Mouse (Mus musculus) myocyte (in vitro differentiated cells): ENCODE data around the gene Psmc3ip. TPM values are rescaled to one million over a fixed set of nuclear protein-coding genes. Genes with fewer than 3 reads are reported as not detected.
A peak's percentile ranks its signal among the peaks of the same experiment; 100 is the strongest.

Source experiments
- H3K27me3 ChIP-seq: one replicate; pipeline ENCODE4 v1.6.1; 2011; ENCODE audit not compliant: control insufficient read depth, insufficient read depth, insufficient read length
- H3K36me3 ChIP-seq: one replicate; pipeline ENCODE4 v1.6.1; 2011; ENCODE audit not compliant: control insufficient read depth, insufficient read depth
- H3K4me2 ChIP-seq: one replicate; pipeline ENCODE4 v1.6.1; 2011; ENCODE audit warnings: low read depth, control low read depth
- H3K4me3 ChIP-seq: one replicate; pipeline ENCODE4 v1.5.1; 2011; ENCODE audit warnings: mild to moderate bottlenecking, control low read depth, moderate library complexity
- H3K79me2 ChIP-seq: one replicate; pipeline ENCODE4 v1.6.1; 2011; ENCODE audit not compliant: control insufficient read depth, insufficient read depth
- H3ac ChIP-seq: one replicate; pipeline ENCODE4 v1.6.1; 2011; ENCODE audit not compliant: control insufficient read depth, insufficient read length
- CEBPB ChIP-seq: IDR thresholded peaks from 2 replicates; pipeline ENCODE4 v1.6.1; 2011; ENCODE audit warnings: mild to moderate bottlenecking, moderate library complexity; ENCODE audit not compliant: poor library complexity, insufficient read depth, severe bottlenecking
- E2F4 ChIP-seq: IDR thresholded peaks from one replicate; pipeline ENCODE4 v1.6.1; 2011; ENCODE audit warnings: mild to moderate bottlenecking, control low read depth, moderate library complexity; ENCODE audit not compliant: insufficient read depth
- MAX ChIP-seq: IDR thresholded peaks from one replicate; pipeline ENCODE4 v1.6.1; 2011; ENCODE audit warnings: low read depth, mild to moderate bottlenecking, control low read depth
- MYOD1 ChIP-seq, 3 experiments: IDR thresholded peaks; one replicate each; pipeline ENCODE4 v1.6.1; 2011; ENCODE audit warnings: control low read depth in 2 of 3, low read depth in 2 of 3, mild to moderate bottlenecking in 2 of 3, moderate library complexity in 1 of 3; ENCODE audit not compliant: insufficient read length in 2 of 3, control insufficient read depth in 1 of 3
- MYOG ChIP-seq, 3 experiments: IDR thresholded peaks; one replicate each; pipeline ENCODE4 v1.6.1; 2011; ENCODE audit warnings: control low read depth in 2 of 3, low read depth in 2 of 3, mild to moderate bottlenecking in 2 of 3; ENCODE audit not compliant: insufficient read length in 2 of 3, control insufficient read depth in 1 of 3, insufficient read depth in 1 of 3
- POLR2A ChIP-seq: IDR thresholded peaks from one replicate; pipeline ENCODE4 v1.6.1; 2011; ENCODE audit warnings: low read depth, mild to moderate bottlenecking, control low read depth, moderate library complexity; ENCODE audit not compliant: insufficient read length
- POLR2AphosphoS2 ChIP-seq: IDR thresholded peaks from one replicate; pipeline ENCODE4 v1.6.1; 2011; ENCODE audit warnings: low read depth, control low read depth; ENCODE audit not compliant: insufficient read length
- REST ChIP-seq: IDR thresholded peaks from one replicate; pipeline ENCODE4 v1.6.1; 2011; ENCODE audit warnings: mild to moderate bottlenecking, control low read depth, moderate library complexity; ENCODE audit not compliant: insufficient read depth, insufficient read length
- SRF ChIP-seq: IDR thresholded peaks from one replicate; pipeline ENCODE4 v1.6.1; 2011; ENCODE audit warnings: low read depth; ENCODE audit not compliant: control insufficient read depth, insufficient read length
- TCF12 ChIP-seq: IDR thresholded peaks from one replicate; pipeline ENCODE4 v1.6.1; 2011; ENCODE audit warnings: mild to moderate bottlenecking, control low read depth; ENCODE audit not compliant: poor library complexity, insufficient read depth, severe bottlenecking
- TCF3 ChIP-seq: IDR thresholded peaks from one replicate; pipeline ENCODE4 v1.6.1; 2011; ENCODE audit warnings: low read depth, control low read depth; ENCODE audit not compliant: insufficient read length
- USF1 ChIP-seq: IDR thresholded peaks from one replicate; pipeline ENCODE4 v1.6.1; 2011; ENCODE audit warnings: low read depth, mild to moderate bottlenecking, control low read depth, moderate library complexity
- polyA plus RNA-seq: library from polyadenylated mRNA; unstranded; fragments of >200 nt; fragmentation: generic; extraction: Trizol; gene quantifications from one replicate; pipeline ENCODE4 v1.2.1, GENCODE M21; 2012; ENCODE audit warnings: missing spikeins

Gene Psmc3ip
- polyA plus RNA-seq, 1 experiment, result 7.1 TPM

DNA sequence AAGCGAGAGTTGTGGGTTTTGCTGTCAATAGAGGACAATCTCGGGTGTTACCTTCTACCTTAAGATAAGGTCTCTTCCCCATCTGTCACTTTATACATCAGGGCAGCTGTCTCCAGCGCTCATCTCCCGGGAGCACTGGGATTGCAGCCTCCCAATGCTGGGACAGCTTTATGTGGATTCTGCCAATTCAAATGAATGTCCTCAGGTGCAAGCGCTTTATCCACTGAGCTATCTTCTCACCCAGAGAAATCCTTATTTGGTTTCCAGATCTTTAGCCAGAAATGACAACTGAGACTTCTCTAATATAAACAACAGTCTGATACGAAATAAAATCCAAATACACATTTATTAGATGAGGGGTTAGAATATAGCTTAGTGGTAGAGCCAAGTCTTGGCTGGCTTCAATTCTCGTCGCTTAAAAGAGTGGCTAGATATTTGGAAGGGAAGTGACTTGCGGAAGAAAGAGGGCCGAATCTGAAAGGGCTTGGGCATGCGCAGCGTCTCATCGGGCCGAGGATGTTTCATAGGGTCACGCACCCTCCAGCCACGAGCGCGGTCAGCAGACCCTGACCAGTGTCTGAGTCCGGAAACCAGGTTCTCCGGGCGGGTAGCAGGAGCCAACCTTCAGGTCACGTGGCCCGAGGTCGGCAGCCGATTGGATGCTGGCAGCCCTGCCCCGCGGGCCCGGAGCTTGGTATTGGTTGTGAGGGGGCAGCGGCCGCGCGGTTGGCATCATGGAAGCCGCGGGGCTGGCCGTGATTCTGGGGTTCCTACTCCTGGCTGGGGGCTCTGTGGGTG is 25.6 kb downstream of the Psmc3ip start, which contains the start of gene Naglu:
Gene Naglu (plus strand): TSS at position 622 of the 798 bp plus-strand sequence.
- H3K27me3 ChIP-seq, result no peaks in the 10 kb centered on the region
- no peaks in the 10 kb centered on the region for H3K36me3 ChIP-seq
- peak within 1 kb of the TSS; percentile 38 for H3K4me3 ChIP-seq
- H3K4me2 ChIP-seq, result peak within 1 kb of the TSS; percentile 89
- TF ChIP-seq REST, result no peak
- TF ChIP-seq SRF, result peak; percentile 9
- no peak for TF ChIP-seq TCF3
- TF ChIP-seq TCF12, result no peak
- TF ChIP-seq POLR2A, result peak; percentile 85
- no peak for TF ChIP-seq MAX
- TF ChIP-seq MYOD1 (IDR thresholded peaks at IDR 0.05; ENCODE audit: control insufficient read depth in 1 of 3, insufficient read length in 2 of 3, low read depth in 2 of 3), result peak in 1 of 3 experiments; percentile 5
- TF ChIP-seq E2F4, result no peak
- TF ChIP-seq USF1, result peak; percentile 98
- peak; percentile 82 for TF ChIP-seq POLR2AphosphoS2
- H3K79me2 ChIP-seq, result no peaks in the 10 kb centered on the region
- H3ac ChIP-seq, result peak within 1 kb of the TSS; percentile 14

DNA sequence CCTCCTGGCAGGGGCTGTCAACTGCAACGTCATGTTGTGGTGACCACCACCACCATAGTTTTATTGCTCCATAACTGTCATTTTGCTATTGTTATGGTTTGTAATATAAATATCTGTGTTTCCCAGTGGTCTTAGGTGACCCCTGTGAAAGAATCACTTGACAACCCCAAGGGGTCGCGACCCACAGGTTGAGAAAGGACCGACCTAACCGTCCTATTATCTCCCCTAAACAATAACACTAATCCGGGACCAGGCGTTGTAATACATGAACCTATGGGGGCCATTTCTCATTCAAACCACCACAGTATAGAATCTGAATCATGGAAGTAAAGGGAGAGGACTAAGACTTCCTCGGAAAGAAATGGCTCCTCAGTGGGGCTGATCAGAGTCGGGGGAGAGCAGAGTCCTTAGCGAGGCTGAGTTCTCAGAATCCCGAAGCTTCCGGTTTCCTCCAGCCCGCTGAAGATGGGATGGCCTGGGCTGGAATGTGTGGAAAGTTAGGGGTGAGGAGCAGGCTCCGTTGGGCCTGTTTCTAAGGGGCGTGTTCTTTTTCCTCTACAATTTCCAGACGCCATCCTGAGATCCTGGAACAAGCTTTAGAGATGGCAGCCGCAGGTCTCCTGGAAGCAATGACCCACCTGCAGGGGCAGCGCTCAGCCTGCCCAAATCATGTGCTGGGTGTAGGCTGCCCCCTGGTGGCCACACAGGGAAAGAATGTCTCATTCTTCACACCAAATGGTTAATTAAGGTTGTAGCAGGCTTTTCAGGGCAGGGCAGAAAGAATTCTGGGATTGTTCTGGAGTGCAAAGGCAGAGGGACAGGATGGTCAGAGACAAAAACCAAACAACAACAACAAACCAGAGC is 28.5 kb downstream of the Psmc3ip start:
- no peak overlapping the region for H3K4me2 ChIP-seq
- H3K36me3 ChIP-seq, result no peaks in the 10 kb centered on the region
- no peaks in the 10 kb centered on the region for H3K27me3 ChIP-seq
- TF ChIP-seq REST (no peak), MYOD1 (IDR thresholded peaks at IDR 0.05; ENCODE audit: control insufficient read depth in 1 of 3, insufficient read length in 2 of 3, low read depth in 2 of 3) (peak in 1 of 3 experiments; percentile 5), TCF12 (no peak)
- no peak overlapping the region for H3ac ChIP-seq
- H3K4me3 ChIP-seq, result no peak overlapping the region
- no peaks in the 10 kb centered on the region for H3K79me2 ChIP-seq

DNA sequence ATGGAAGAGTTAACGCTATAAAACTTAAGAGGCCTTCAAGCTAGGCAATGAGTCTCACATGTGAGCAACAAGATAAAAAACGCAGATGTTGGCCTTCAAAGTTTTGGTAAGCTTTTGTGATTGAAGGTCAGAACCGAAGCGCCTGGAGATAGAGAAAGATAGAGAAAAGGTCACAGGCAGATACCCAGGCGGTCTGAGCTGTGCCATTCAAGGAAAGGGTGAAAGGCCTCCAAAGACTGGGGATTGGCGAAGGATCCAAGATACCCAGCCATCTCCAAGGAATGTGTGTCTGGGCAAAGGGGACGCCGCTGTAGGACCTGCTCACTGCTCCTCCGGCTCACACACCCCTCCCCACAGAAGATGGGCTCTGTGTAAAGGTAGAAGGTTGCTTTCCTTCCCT is 30.2 kb downstream of the Psmc3ip start:
- Histone ChIP-seq H3K36me3 (no peaks in the 10 kb centered on the region), H3K4me2 (no peak overlapping the region), H3K27me3 (no peaks in the 10 kb centered on the region), H3K4me3 (no peak overlapping the region), H3K79me2 (no peaks in the 10 kb centered on the region), H3ac (no peak overlapping the region)
- TF ChIP-seq REST (no peak), E2F4 (no peak), CEBPB (no peak), USF1 (no peak), TCF3 (no peak), MYOG (IDR thresholded peaks at IDR 0.05; ENCODE audit: control insufficient read depth in 1 of 3, insufficient read depth in 1 of 3, insufficient read length in 2 of 3, low read depth in 2 of 3) (no peak), TCF12 (no peak), POLR2AphosphoS2 (no peak), MAX (no peak), POLR2A (no peak), SRF (no peak), MYOD1 (IDR thresholded peaks at IDR 0.05; ENCODE audit: control insufficient read depth in 1 of 3, insufficient read length in 2 of 3, low read depth in 2 of 3) (no peak)

DNA sequence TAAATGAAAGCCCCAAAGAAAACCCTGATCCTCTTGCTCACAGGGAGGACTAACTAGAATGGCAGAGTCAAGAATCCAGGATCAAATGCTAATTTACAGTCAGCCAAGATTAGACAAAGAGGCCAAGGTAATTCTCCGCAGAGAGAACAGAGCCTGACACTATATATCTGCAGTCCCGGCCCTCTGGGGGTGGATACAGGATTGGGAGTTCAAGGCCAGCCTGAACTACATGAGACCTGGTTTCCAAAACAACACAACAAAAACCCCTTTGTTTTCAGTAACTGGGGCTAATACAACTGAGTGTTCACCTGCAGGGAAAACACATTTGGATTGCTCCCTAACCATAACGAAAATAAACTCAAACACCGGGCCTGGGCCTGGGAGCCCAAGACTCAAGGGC is 30.8 kb downstream of the Psmc3ip start:
- Histone ChIP-seq H3K27me3 (no peaks in the 10 kb centered on the region), H3K79me2 (no peaks in the 10 kb centered on the region), H3ac (no peak overlapping the region), H3K4me3 (no peak overlapping the region), H3K36me3 (no peaks in the 10 kb centered on the region), H3K4me2 (peak overlapping the region; percentile 43)
- TF ChIP-seq TCF12 (no peak), TCF3 (no peak), CEBPB (no peak), USF1 (no peak), REST (no peak), MAX (no peak)

DNA sequence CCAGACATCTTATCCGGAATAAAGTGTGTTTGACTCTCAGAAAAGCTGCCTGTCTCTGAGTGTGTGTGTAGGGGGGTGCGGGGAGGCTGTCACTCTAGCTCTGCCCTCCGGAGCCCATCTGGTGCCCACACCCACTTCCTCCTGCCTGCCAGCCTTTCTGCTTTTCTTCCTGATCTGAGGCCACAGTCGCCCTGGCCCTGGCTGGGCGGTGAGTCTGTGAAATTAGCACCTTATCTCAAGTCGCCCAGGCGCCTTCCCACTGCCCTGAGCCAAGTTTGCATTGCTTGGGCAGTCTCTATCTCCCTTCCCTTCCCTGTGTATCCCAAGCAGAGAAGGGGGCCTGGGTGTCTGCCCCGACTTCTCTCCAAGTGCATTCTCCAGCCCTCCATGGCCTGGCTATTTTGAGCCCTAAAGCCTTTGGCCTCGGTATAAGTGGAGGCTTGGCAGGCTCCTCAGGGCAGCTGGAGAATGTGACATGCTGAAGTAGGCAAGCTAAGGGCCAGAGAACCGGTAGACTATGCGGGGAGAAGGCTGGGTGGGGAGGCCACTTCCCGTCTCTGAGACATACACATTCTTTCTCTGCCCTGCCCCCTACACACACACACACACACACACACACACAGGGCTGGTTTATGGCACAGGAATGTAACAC is 31.4 kb downstream of the Psmc3ip start:
- H3ac ChIP-seq, result peak overlapping the region; percentile 7

More for the DNA sequence above, 31.4 kb downstream of the Psmc3ip start:
- no peaks in the 10 kb centered on the region for H3K36me3 ChIP-seq
- no peaks in the 10 kb centered on the region for H3K27me3 ChIP-seq
- no peak overlapping the region for H3K4me3 ChIP-seq
- H3K79me2 ChIP-seq, result no peaks in the 10 kb centered on the region
- peak; percentile 48 for TF ChIP-seq TCF12
- peak in 2 of 3 experiments; percentile 19 to 69 for TF ChIP-seq MYOD1 (IDR thresholded peaks at IDR 0.05; ENCODE audit: control insufficient read depth in 1 of 3, insufficient read length in 2 of 3, low read depth in 2 of 3)
- peak; percentile 9 to 64 (median 58) for TF ChIP-seq MYOG (IDR thresholded peaks at IDR 0.05; ENCODE audit: control insufficient read depth in 1 of 3, insufficient read depth in 1 of 3, insufficient read length in 2 of 3, low read depth in 2 of 3)
- no peak for TF ChIP-seq E2F4
- H3K4me2 ChIP-seq, result peak overlapping the region; percentile 43
